Mouse (Mus musculus): ENCODE results near the gene Ap1ar.
"Not testable (repeated sequence)": the region's sequence is repeated elsewhere in the genome, so short reads cannot be mapped to it uniquely, and the experiment has no call there.

The Ap1ar gene

DNA sequence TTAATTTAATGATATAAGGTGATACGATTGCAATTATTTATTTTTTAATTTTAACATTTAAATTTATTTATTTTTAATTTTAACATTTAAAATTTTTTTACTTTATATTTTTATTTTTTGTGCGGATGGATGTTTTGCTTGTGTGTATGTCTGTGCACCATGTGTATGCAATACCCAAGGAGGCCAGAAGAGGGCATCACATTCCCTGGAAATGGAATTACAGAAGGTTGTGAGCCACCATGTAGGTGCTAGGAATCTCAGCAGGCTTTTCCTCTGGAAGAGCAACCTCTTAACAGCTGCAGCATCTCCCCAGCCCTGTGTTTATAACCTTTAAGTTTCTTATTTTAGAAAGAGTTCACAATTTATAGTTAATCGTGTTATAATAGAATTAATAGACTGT lies 41.6 kb downstream of the Ap1ar start:
- no peak for DNase-seq (ENCODE audit: low spot score in 2 of 2)

DNA sequence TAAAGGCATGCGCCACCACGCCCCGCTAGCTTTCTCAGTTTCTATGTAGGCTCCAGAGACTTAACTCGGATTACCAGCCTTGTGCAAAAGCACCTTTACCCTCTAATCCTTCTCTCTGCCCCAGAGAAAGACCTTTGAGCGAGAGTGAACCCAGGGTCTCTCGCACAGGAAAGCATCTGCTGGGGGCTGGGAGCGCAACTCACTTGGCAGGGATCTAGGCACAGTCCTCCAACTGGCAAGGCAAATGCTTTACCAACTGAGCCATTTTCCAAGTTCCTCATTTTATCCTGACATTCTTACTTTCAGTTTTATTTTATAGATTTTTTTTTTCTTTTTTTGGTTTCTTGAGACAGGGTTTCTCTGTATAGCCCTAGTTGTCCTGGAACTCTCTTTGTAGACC lies 44.3 kb downstream of the Ap1ar start:
- DNase-seq (ENCODE audit: low spot score in 2 of 2) = no peak

DNA sequence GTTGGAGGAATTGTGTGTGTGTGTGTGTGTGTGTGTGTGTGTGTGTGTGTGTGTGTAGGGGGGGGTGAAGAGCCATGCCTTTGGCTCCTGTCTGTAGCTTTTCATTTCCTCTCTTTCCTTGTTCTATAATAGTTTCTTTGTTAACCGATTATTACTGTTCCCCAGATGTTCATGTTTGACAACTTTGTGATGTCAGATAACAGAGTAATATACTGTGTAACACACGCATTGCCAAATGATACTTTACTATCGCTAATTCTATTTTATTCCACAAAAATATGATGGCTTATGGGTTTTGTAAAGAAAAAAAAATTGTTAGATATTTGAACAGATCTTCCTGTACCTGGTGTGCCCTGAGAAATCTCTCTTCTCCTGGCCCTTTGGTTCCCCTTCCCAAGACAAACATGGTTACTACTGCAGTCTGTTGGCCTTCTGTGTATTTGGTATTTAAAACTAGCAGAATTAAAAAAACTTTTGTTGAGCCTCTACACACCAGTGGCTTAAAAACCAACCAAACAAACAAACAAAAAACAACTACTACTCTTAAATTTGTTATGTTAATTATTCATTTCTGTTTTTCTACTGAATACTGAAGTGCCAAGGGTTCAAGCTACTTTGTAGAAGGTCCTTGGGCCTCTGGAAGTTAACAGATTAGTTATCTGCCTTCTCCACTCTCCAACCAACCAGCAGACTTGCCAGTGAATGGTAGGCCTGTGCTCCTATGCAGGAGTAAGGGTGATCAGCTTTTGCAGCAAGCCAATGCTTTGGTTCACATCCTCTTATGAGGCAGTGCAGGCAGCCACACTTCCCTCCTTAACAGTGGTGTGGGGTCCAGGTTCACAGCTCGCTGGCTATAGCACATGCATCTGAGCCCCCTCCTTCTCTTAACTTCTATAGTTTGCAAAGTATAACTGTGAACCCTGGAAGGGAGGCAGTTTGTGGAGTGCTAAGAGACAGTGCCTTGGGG lies 45.4 kb downstream of the Ap1ar start:
- peak; percentile 62 to 79 for DNase-seq (ENCODE audit: low spot score in 2 of 2)

DNA sequence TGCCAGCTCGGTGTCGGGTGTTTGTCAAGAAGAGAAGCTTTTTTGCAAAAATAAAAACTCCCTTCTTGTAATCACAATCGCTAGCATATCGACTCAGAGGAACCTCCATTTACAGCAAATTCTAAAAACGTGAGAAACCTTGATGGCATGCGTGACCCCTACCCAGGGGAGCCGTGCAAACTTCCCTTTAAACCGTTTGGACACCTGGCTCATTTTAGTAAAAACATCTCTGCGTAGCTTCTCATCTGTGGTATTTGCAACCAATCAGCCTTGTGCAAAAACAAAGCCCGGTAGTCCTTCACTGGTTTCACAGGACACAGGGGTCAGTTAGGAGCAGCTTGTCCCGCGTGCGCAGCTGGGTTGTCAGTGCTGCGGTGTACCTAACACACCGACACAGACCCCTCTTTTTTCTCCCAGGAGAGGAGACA lies 46.3 kb downstream of the Ap1ar start:
- peak; percentile 43 to 78 for DNase-seq (ENCODE audit: low spot score in 2 of 2)

DNA sequence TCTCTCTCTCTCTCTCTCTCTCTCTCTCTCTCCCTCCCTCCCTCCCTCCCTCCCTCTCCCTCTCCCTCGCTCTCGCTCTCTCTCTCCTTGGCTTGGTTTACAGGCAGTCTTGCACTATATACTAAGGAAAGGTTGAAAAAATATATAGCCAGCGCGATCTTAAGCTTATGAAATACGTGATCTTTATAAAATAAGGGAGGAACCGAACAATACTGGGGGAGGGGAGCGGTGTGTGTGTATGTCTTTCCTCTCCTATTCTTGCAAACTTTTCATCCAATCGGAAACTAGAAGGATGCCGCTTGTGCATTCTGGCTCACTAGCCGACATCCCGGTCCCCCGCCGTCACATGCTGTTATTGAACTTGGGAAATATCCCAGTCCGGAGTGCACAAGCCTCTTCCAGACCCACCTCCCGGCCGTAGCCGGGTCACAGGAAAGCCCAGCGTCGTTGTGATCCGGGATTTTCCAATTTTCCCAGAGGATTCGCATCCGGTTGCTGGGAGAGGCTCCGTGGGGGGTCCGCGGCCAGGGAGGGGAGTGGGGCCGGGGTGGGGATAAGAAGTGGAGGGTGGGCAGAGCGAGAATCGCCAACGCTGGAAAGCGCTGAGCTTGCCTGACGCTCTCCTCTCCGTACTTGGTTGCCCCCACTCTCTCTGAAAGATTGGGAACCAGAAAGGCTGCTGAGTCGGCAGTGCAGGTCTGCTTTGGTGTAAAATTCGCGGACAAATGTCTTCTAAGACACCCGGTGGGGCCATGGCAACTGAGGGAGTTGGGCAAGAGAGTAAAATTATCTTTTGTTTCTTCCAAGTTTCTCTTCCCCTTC lies 46.9 kb downstream of the Ap1ar start:
- peak; percentile 48 to 80 for DNase-seq (ENCODE audit: low spot score in 2 of 2)

DNA sequence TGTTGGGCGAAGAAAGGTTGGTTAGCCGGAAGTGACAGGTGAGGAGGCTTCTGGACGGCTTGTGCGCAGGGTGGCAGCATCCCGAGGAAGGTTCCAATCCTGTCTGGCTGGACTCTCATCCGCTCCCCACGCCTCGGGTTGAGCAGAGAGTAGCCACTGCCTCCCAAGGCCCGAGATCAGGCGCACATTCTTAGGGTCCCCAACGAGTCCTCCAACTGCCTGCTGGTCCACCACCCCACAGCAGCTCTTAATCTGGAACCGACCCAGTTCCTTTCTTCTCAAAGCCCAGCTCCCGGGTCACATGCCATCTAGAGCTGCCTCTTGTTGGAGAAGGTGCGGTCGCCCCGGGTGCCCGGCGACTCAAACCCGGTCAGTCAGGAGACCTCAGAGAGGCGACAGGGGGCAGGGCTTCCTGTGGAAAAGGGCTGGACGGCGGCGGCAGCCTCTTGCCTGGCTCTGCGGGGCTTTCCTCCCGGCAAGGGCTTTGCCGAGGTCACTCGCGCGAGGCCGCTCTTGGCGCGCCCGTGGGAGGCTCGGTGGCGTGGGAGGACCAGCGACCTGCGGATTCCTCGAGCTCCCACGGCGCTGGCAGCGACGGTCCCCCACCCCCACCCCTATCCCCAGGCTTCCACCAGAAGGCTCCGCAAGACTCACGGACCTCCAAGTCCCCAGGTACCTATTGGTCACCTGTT lies 47.7 kb downstream of the Ap1ar start, which contains the start of gene Tifa:
Gene Tifa (plus strand): TSS at position 306 of the 692 bp plus-strand sequence.
- peak; percentile 77 to 89 for DNase-seq (ENCODE audit: low spot score in 2 of 2)

DNA sequence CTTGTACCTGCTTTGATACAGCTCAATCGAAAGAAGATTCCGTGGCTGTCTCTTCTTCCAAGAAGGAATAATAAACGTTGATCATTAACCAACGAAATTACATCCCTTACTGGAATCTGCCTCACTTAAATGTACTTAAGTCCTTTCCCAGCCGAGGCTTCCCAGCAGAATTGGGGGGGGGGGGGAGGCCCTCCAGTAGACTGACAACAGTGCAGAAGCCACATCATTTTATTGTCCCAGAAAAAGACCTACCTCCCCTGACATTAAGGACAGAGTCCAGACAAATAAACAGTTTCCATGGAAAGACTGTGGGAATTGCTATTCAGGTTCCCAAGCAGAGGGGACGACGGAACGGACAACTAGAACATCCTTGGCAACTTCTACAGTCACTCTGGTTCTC lies 48.4 kb downstream of the Ap1ar start:
- no peak for DNase-seq (ENCODE audit: low spot score in 2 of 2)

DNA sequence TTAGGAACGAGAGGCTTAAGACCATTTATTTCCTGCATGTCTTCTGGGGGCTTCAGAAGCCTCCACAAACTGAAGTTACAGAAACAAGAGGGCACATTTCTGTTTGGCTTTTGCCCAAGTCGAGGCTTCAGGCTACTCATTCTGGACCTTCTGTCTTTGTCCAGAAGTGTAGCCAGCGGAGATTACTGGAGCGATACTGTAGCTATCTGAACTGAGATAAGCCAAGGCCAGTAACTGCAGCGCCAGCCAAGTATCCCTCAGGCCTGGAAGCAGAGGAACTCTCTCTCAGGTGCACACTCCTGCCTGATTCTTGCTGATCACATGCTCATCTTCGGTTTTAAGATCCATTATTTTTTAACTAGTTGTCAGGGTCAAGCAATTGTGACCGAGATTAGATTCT lies 49.3 kb downstream of the Ap1ar start:
- no peak for DNase-seq (ENCODE audit: low spot score in 2 of 2)

DNA sequence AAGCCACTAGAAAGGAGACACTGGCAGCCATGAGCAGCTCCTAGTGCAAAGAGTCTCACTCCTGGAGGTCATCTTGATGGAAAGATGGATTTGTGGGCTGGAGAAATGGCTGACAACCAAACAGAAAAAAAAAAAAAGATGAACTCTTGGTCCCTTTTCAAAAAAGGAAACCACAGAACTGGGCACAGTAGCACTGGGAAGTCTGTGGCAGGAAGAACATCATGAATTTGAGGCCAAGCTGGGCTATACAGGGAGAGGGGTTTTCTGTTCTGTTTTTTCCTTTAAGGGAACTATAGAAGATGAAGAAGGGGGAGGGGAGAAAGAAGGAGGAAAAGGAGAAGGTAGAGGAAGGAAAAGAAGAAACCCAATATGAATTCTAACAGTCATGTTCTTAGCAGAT lies 50.3 kb downstream of the Ap1ar start:
- DNase-seq (ENCODE audit: low spot score in 2 of 2) = no peak

DNA sequence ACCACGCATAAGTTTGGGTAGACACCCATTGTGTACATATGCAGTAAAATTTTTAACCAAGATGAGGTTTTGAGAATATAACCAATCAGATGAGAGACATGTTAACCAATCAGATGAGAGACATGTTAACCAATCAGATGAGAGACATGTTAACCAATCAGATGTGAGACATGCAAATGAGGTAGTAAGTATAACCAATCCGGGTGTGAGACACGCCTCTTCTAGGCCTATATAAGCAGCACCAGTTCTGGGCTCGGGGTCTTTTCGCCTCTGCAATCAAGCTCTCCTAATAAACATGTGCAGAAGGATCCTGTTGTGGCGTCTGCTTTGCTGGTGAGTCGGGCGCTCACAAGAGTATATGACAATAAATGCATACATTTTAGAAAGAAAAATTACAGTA lies 53.6 kb downstream of the Ap1ar start:
- DNase-seq (ENCODE audit: low spot score in 2 of 2) = not testable (repeated sequence)

DNA sequence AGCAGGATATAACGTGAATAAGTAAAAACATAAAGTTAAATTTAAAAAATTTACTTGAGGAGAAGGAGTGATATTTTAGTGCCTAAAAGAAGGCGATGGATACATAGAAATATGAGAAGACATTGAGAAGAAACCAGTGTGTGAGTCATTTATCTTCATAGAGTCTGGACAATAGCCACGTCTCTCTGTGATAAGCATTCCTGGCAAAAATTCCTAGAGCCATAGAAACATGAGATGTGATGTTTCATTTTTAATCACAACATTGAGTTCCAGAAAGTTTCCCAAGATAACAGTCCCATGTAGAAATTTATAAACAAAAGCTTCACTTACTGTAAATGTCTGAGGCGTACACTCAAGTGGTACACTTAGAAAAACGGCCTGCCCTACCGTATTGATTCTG lies 54.4 kb downstream of the Ap1ar start:
- no peak for DNase-seq (ENCODE audit: low spot score in 2 of 2)

DNA sequence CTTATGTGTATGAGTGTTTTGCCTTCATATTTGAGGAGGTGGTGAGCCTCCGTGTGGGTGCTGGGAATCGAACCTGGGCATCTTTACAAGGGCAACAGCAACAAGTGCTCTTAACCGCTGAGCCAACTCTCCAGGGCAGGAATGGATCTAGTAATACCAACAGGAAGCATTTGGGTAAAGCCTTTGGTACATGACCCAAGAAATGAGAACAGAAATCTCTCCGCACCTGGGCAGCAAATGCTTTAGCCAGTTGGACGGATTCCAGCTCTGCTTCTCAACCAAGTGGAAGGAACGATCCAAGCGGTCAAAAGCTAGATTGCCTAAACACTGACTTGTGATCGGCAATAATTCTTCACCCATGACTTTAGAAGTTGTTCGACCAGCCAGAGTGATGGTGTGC lies 56.4 kb downstream of the Ap1ar start:
- no peak for DNase-seq (ENCODE audit: low spot score in 2 of 2)

DNA sequence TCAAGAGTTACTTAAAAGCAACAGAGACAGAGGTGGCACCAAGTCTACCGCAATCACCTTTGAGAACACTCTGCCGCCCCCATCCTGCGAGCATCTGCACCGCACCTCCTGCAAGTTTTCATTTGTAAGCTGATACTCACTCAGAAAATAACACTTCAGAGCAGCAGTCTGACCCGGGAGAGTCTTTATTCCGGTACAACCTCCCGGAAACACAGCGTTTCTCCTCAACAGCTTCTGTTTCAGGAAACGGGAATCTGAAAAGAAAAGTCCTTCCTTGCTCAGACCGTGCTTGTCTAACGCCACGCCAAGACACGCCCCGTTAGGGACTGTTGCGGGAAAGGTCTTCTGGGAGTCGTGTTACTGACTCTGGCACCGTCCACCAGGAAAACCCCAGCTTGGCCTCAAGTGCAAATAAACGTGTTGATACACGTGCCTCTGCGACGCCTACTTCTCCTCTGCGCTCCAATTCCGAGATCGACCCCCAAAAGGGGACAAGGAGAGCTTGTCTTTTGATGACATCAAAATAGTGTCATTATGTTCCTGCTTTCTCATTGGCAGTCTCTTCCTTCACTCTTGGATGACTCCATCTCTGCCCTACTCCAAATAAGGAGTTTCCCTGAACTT lies 57.2 kb downstream of the Ap1ar start, which contains the start of gene Alpk1:
Gene Alpk1 (minus strand): TSS at position 507 of the 624 bp plus-strand sequence.
- peak; percentile 71 to 84 for DNase-seq (ENCODE audit: low spot score in 2 of 2)

DNA sequence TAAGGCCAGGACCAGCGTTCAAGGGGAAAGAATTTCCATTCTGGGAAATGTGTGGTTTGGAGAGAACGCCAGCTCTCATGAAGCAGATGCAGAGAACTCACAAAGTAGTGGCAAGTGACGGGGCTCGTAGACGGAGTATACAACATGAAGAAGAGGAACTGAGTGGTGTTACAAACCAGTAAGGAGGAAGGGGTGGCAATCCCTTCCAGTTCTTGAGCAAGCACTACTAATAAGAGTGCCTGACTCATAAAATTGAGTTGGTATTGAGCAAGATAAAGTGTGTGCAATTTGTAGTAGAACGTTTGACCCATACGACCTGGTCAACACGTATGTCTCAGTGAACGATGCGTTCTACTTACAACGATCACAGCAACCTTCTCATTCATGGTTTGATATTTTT lies 68.2 kb downstream of the Ap1ar start:
- no peak for DNase-seq (ENCODE audit: low spot score in 2 of 2)

DNA sequence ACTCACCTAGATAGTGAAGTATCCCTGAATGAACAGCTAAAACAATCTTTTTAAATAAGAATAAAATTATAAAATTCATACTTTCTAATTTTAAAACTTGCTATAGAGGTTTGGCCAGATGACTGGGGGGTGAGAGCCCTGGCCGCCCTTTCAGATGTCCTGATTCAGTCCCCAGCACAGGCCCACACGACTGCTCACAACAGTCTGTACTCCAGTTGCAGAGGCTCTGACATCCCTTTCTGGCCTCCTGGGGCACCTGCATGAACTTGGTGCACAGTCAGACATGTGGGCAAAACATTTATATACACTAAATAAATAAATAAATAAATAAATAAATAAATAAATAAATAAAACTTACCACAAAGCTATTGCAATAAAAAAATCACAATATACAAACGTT lies 71.4 kb downstream of the Ap1ar start:
- DNase-seq (ENCODE audit: low spot score in 2 of 2) = no peak

DNA sequence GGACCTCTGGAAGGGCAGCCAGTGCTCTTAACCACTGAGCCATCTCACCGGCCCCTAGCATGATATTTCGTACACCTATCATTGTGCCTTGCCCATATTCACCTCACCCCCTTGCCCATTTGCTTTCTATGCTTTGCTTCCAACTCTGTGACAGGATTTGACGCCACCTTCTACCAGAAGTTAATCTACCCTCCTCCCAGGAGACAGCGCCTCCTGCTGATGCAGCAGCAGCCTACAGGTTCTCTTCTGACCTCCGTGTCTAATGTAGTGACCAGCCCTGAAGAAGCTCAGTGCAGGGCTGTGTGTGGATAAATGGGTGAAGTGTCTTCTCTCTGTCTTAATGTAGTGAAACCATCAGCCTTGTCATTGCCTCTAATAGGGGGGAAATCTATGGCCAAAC lies 72.8 kb downstream of the Ap1ar start:
- DNase-seq (ENCODE audit: low spot score in 2 of 2) = no peak

DNA sequence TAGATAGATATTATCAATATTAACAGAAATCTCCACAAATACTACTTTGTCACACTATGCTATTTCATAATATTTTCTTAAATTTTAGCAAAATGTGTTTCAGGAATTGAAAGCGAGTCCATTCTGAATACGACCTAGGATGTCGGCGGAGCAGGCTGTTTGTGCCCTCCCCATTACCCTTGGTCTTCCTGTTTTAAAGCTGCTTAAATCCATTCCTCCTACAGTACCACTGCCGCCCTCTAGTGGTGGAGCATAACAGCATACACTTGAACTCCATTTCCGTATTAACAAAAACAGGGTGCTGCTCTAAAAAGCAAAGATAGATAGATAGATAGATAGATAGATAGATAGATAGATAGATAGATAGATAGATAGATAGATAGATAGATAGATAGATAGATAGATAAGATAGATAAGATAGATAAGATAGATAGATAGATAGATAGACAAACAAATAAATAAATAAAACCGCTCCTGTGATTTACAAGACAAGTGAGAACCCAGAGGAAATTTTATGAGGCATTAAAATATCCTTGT lies 74.2 kb downstream of the Ap1ar start:
- DNase-seq (ENCODE audit: low spot score in 2 of 2) = peak; percentile 78 to 94

DNA sequence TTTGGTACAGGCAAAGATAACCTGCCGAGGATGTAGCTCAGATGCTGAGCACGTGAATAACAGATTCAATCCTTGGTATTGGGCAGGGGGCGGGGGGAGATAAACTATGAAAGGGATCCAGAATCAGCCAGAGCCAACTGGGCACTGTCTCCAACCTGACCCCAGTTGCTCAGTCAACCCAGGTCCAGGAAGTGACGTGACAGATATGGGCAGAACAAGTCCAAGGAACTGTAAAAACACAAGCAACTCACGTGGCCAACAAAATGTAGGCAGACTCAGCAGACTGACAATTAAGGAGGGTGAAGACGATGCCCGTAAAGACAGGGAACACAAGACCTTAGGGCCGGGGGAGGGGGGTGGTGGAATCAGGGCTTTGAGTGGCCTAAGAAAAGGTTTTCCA lies 74.9 kb downstream of the Ap1ar start:
- DNase-seq (ENCODE audit: low spot score in 2 of 2) = no peak

DNA sequence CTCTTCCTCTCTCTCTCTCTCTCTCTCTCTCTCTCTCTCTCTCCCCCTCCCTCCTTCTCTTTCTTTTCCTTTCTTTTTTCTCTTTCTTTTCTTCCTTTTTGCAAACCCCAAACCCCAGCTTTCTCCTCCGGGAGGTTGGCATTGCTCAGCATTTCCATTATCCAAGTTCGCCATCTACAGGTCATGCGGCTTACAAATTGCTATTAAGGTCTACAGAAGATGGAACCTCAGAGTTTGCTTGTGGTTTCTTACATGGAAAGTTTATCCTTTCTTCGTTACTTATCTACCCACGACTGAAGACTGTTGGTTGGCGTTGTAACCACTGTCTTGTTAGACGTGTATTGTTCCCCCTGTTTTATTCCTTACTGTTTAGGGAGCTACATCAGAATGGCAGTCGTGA lies 78.1 kb downstream of the Ap1ar start:
- DNase-seq (ENCODE audit: low spot score in 2 of 2) = peak in 1 of 2 experiments; percentile 50

DNA sequence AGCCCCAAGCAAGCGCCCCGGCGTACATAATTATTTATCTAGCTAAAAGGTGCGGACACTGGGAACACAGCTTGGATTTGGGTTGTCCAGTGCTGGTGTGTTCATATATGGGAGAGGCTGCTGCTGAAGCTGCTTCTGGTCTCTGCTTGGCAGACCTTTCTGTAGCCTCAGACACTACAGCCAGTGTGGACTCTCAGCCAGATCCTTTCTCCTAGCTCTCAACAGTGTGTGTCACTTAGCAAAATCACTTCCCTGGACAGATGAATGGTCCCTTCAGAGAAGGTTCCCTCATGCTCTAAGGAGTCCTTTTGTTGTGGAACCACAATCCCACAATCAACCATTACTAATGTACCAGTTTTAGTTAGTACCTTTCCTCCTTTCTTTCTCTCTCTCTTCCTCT lies 78.5 kb downstream of the Ap1ar start:
- peak in 1 of 2 experiments; percentile 48 for DNase-seq (ENCODE audit: low spot score in 2 of 2)

DNA sequence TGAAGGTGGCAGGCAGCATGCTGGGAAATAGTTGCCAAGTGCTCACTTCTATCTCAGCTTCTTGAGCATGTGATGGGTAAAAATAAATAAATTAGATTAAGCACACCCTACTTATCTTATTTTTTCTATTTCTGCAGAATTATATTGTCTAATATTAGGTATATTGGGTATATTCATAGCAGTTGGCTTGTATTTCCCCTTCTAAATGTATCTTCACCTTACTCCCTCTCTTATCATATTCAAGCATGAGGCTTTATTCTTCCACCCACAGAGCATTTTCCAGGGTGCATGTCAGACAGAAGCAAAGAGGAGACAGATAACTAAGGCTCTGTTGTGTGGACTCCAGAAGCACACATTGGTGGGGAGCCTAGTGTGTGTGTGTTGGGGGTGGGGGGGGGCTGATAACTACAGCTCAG lies 79.4 kb downstream of the Ap1ar start:
- no peak for DNase-seq (ENCODE audit: low spot score in 2 of 2)
